Mouse (Mus musculus) stomach, postnatal 0 days (tissue): Measurements from ENCODE around the gene Mical2.

Source experiments
- CTCF ChIP-seq: IDR thresholded peaks from 2 replicates; pipeline ENCODE4 v1.5.1; 2016; ENCODE audit warnings: antibody characterized with exemption, low read depth, mild to moderate bottlenecking, moderate library complexity
- EP300 ChIP-seq: optimal IDR thresholded peaks from 2 replicates; pipeline ENCODE3; 2016; ENCODE audit warnings: antibody characterized with exemption

- no peak for TF ChIP-seq CTCF
- peak; percentile 76 for TF ChIP-seq EP300
These were observed 197.8 kb downstream of the Mical2 start for GRCm38 (mm10) chr7:112423438-112423837.
